Mouse (Mus musculus) kidney, embryonic 16.5 days (tissue): ENCODE results near the gene Wdr70. TPM values are rescaled to one million over a fixed set of nuclear protein-coding genes. Genes with fewer than 3 reads are reported as not detected.
"Not testable (repeated sequence)": the region's sequence is repeated elsewhere in the genome, so short reads cannot be mapped to it uniquely, and the experiment has no call there.

Experiments
- ATAC-seq: fragments of 200-750 bp; cut with Nextera tagmentation; 2 replicates; pipeline ENCODE4 v1.8.0; 2017; ENCODE audit warnings: moderate TSS enrichment; ENCODE audit not compliant: low FRiP score, low TSS enrichment
- H3K27ac ChIP-seq: fragments of 300-500 bp; sonication (generic); 2 replicates; pipeline ENCODE4 v1.5.1; 2014; ENCODE audit warnings: low read length
- H3K27me3 ChIP-seq: fragments of 300-500 bp; sonication (generic); 2 replicates; pipeline ENCODE4 v1.6.1; 2014; ENCODE audit warnings: low read length, control low read depth, mixed read lengths; ENCODE audit not compliant: insufficient read depth
- H3K36me3 ChIP-seq: fragments of 300-500 bp; sonication (generic); 2 replicates; pipeline ENCODE4 v1.6.1; 2014; ENCODE audit warnings: low read length, control low read depth, mixed read lengths; ENCODE audit not compliant: insufficient read depth
- H3K4me1 ChIP-seq: fragments of 300-500 bp; sonication (generic); 2 replicates; pipeline ENCODE4 v1.6.1; 2014; ENCODE audit warnings: low read length, control low read depth, mixed read lengths; ENCODE audit not compliant: insufficient read depth
- H3K4me2 ChIP-seq: fragments of 300-500 bp; sonication (generic); replicated peaks from 2 replicates; pipeline ENCODE4 v1.6.1; 2014; ENCODE audit warnings: low read depth, low read length
- H3K4me3 ChIP-seq: fragments of 300-500 bp; sonication (generic); 2 replicates; pipeline ENCODE4 v1.5.1; 2014; ENCODE audit warnings: mild to moderate bottlenecking, low read length
- H3K9ac ChIP-seq: fragments of 300-500 bp; sonication (generic); replicated peaks from 2 replicates; pipeline ENCODE4 v1.6.1; 2014; ENCODE audit warnings: low read length
- H3K9me3 ChIP-seq: fragments of 300-500 bp; sonication (generic); 2 replicates; pipeline ENCODE4 v1.6.1; 2016; ENCODE audit warnings: low read length, control low read depth
- WGBS: fragments of 180-500 bp; shearing (Covaris S2); extraction: QIAGEN DNeasy Blood & Tissue Kit; methylation state at CpG from one replicate; pipeline ENCODE4 v1.1.7; 2014; 5-methylcytosine and 5-hydroxymethylcytosine counted together
- polyA plus RNA-seq: library from polyadenylated mRNA; unstranded; fragments of >200 nt; fragmentation: Nextera tagmentation; extraction: Ambion mirVana; gene quantifications from 2 replicates; pipeline ENCODE4 v1.2.1, GENCODE M21; 2015

The Wdr70 gene
- polyA plus RNA-seq, 1 experiment from 2014 or later = 60.2 TPM

- H3K9ac ChIP-seq = no peak overlapping the region
- peaks cover 21% of the 10 kb centered on the region for H3K36me3 ChIP-seq
- peaks cover 4% of the 10 kb centered on the region; the same call in 1 of the 2 replicates for H3K4me1 ChIP-seq
- H3K4me2 ChIP-seq = peak overlapping the region; percentile 44
- H3K27ac ChIP-seq = no peak overlapping the region
- no peaks in the 10 kb centered on the region for H3K9me3 ChIP-seq
- no peak for ATAC-seq
- H3K27me3 ChIP-seq = no peaks in the 10 kb centered on the region
- WGBS = 26% methylated on average over 7 of the region's 7 CpGs
- peak overlapping the region; percentile 23; the same call in 1 of the 2 replicates for H3K4me3 ChIP-seq
These were observed 1.2 kb downstream of the Wdr70 start for GRCm38 (mm10) chr15:8097853-8098252.

GRCm38 (mm10) chr15:8092668-8093067 lies 6.3 kb downstream of the Wdr70 start:
- H3K4me2 ChIP-seq, H3K9me3 ChIP-seq, H3K4me3 ChIP-seq, H3K27ac ChIP-seq, ATAC-seq, H3K4me1 ChIP-seq, H3K9ac ChIP-seq, H3K27me3 ChIP-seq: not testable (repeated sequence)
- H3K36me3 ChIP-seq = peaks cover 36% of the 10 kb centered on the region
- 55% methylated on average over 1 of the region's 1 CpGs for WGBS

- H3K27me3 ChIP-seq = no peaks in the 10 kb centered on the region
- no peak for ATAC-seq
These were observed 8.3 kb downstream of the Wdr70 start for GRCm38 (mm10) chr15:8090685-8091084.

GRCm38 (mm10) chr15:8088715-8089114 lies 10.3 kb downstream of the Wdr70 start:
- H3K4me3 ChIP-seq = no peak overlapping the region
- WGBS = 74% methylated on average over 3 of the region's 3 CpGs
- no peak overlapping the region for H3K9ac ChIP-seq
- peaks cover 20% of the 10 kb centered on the region for H3K36me3 ChIP-seq
- no peaks in the 10 kb centered on the region for H3K9me3 ChIP-seq
- no peaks in the 10 kb centered on the region for H3K4me1 ChIP-seq
- no peaks in the 10 kb centered on the region for H3K27me3 ChIP-seq
- no peak overlapping the region for H3K4me2 ChIP-seq
- ATAC-seq = no peak
- no peak overlapping the region for H3K27ac ChIP-seq

More at GRCm38 (mm10) chr15:8090685-8091084, 8.3 kb downstream of the Wdr70 start:
- Histone ChIP-seq H3K9me3 (no peaks in the 10 kb centered on the region), H3K4me1 (no peaks in the 10 kb centered on the region), H3K9ac (no peak overlapping the region), H3K36me3 (peaks cover 28% of the 10 kb centered on the region), H3K4me2 (no peak overlapping the region), H3K27ac (no peak overlapping the region), H3K4me3 (no peak overlapping the region)
- WGBS = 93% methylated on average over 2 of the region's 2 CpGs

- H3K4me1 ChIP-seq = no peaks in the 10 kb centered on the region
- peaks cover 15% of the 10 kb centered on the region for H3K36me3 ChIP-seq
- WGBS = 94% methylated on average over 4 of the region's 4 CpGs
- no peak for ATAC-seq
- no peak overlapping the region for H3K9ac ChIP-seq
- no peaks in the 10 kb centered on the region for H3K9me3 ChIP-seq
- no peak overlapping the region for H3K4me2 ChIP-seq
- H3K27me3 ChIP-seq = no peaks in the 10 kb centered on the region
- H3K27ac ChIP-seq = no peak overlapping the region
- H3K4me3 ChIP-seq = no peak overlapping the region
These were observed 11.7 kb downstream of the Wdr70 start for GRCm38 (mm10) chr15:8087293-8087692.

- Histone ChIP-seq H3K9me3 (no peaks in the 10 kb centered on the region), H3K4me3 (no peak overlapping the region), H3K27me3 (no peaks in the 10 kb centered on the region), H3K27ac (no peak overlapping the region), H3K9ac (no peak overlapping the region), H3K4me2 (no peak overlapping the region), H3K4me1 (no peaks in the 10 kb centered on the region), H3K36me3 (peaks cover 24% of the 10 kb centered on the region)
- 93% methylated on average over 8 of the region's 8 CpGs for WGBS
- no peak for ATAC-seq
These were observed 16.9 kb downstream of the Wdr70 start for GRCm38 (mm10) chr15:8082139-8082538.

- H3K4me1 ChIP-seq, H3K9me3 ChIP-seq, H3K4me3 ChIP-seq, H3K27ac ChIP-seq, H3K27me3 ChIP-seq, H3K9ac ChIP-seq, ATAC-seq, H3K4me2 ChIP-seq: not testable (repeated sequence)
- WGBS = 96% methylated on average over 3 of the region's 3 CpGs
- H3K36me3 ChIP-seq = peaks cover 18% of the 10 kb centered on the region; the same call in 1 of the 2 replicates
These were observed 25.9 kb downstream of the Wdr70 start for GRCm38 (mm10) chr15:8073159-8073558.

- peaks cover 8% of the 10 kb centered on the region; the same call in 1 of the 2 replicates for H3K36me3 ChIP-seq
- H3K4me2 ChIP-seq = 0 out of 2 replicates have a peak overlapping the region, but pooled peaks have one; percentile 15
- no peak overlapping the region for H3K27ac ChIP-seq
- ATAC-seq = no peak
- no peaks in the 10 kb centered on the region for H3K4me1 ChIP-seq
- WGBS = 46% methylated on average over 6 of the region's 6 CpGs
- H3K4me3 ChIP-seq = no peak overlapping the region
- H3K27me3 ChIP-seq = no peaks in the 10 kb centered on the region
- H3K9me3 ChIP-seq = no peaks in the 10 kb centered on the region
- H3K9ac ChIP-seq = no peak overlapping the region
These were observed 33.8 kb downstream of the Wdr70 start for GRCm38 (mm10) chr15:8065221-8065620.

GRCm38 (mm10) chr15:8051177-8051576 lies 47.8 kb downstream of the Wdr70 start:
- no peak overlapping the region for H3K4me3 ChIP-seq
- WGBS = 89% methylated on average over 3 of the region's 3 CpGs
- peaks cover 11% of the 10 kb centered on the region; the same call in 1 of the 2 replicates for H3K36me3 ChIP-seq
- no peak overlapping the region for H3K4me2 ChIP-seq
- H3K9ac ChIP-seq = no peak overlapping the region
- H3K27ac ChIP-seq = no peak overlapping the region
- no peaks in the 10 kb centered on the region for H3K9me3 ChIP-seq
- no peaks in the 10 kb centered on the region for H3K27me3 ChIP-seq
- no peak for ATAC-seq
- no peaks in the 10 kb centered on the region for H3K4me1 ChIP-seq

- Histone ChIP-seq H3K4me1 (no peaks in the 10 kb centered on the region), H3K27me3 (no peaks in the 10 kb centered on the region), H3K27ac (no peak overlapping the region), H3K9ac (no peak overlapping the region), H3K36me3 (peaks cover 13% of the 10 kb centered on the region), H3K4me3 (no peak overlapping the region), H3K9me3 (no peaks in the 10 kb centered on the region), H3K4me2 (no peak overlapping the region)
- ATAC-seq = no peak
- WGBS = 71% methylated on average over 4 of the region's 4 CpGs
These were observed 59.2 kb downstream of the Wdr70 start for GRCm38 (mm10) chr15:8039834-8040233.
